Mouse (Mus musculus) intestine, postnatal 0 days (tissue): ENCODE measurements around the gene Krtap31-2. TPM values are rescaled to one million over a fixed set of nuclear protein-coding genes. Genes with fewer than 3 reads are reported as not detected.

Experiments used
- ATAC-seq: fragments of 200-750 bp; cut with Nextera tagmentation; 2 replicates; pipeline ENCODE4 v1.8.0; 2017; ENCODE audit warnings: mild to moderate bottlenecking, moderate TSS enrichment, moderate library complexity
- H3K27ac ChIP-seq: fragments of 300-500 bp; sonication (generic); 2 replicates; pipeline ENCODE4 v1.5.1; 2014; ENCODE audit warnings: mild to moderate bottlenecking, low read depth, low read length, moderate library complexity
- H3K27me3 ChIP-seq: fragments of 300-500 bp; sonication (generic); replicated peaks from 2 replicates; pipeline ENCODE4 v1.6.1; 2014; ENCODE audit warnings: low read length, mixed read lengths; ENCODE audit not compliant: control insufficient read depth, insufficient read depth
- H3K36me3 ChIP-seq: fragments of 300-500 bp; sonication (generic); 2 replicates; pipeline ENCODE4 v1.6.1; 2014; ENCODE audit warnings: mild to moderate bottlenecking, moderate library complexity; ENCODE audit not compliant: control insufficient read depth, insufficient read depth
- H3K4me1 ChIP-seq: fragments of 300-500 bp; sonication (generic); replicated peaks from 2 replicates; pipeline ENCODE4 v1.6.1; 2014; ENCODE audit warnings: antibody characterized with exemption, low read length, mixed read lengths; ENCODE audit not compliant: control insufficient read depth, insufficient read depth
- H3K4me2 ChIP-seq: fragments of 300-500 bp; sonication (generic); replicated peaks from 2 replicates; pipeline ENCODE4 v1.6.1; 2014; ENCODE audit warnings: low read depth, mild to moderate bottlenecking, moderate library complexity
- H3K4me3 ChIP-seq: fragments of 300-500 bp; sonication (generic); 2 replicates; pipeline ENCODE4 v1.5.1; 2014; ENCODE audit warnings: low read depth, low read length
- H3K9ac ChIP-seq: fragments of 300-500 bp; sonication (generic); 2 replicates; pipeline ENCODE4 v1.6.1; 2014; ENCODE audit warnings: mild to moderate bottlenecking, low read depth, low read length
- H3K9me3 ChIP-seq: fragments of 300-500 bp; sonication (generic); 2 replicates; pipeline ENCODE4 v1.6.1; 2016; ENCODE audit warnings: mixed run types; ENCODE audit not compliant: control insufficient read depth
- CTCF ChIP-seq: sonication (generic); IDR thresholded peaks from 2 replicates; pipeline ENCODE4 v1.5.1; 2016; ENCODE audit warnings: low read depth, mild to moderate bottlenecking, control low read depth, antibody characterized with exemption, moderate library complexity
- WGBS: fragments of 180-500 bp; shearing (Covaris S2); extraction: QIAGEN DNeasy Blood & Tissue Kit; methylation state at CpG from one replicate; pipeline ENCODE4 v1.1.7; 2014; 5-methylcytosine and 5-hydroxymethylcytosine counted together
- polyA plus RNA-seq: library from polyadenylated mRNA; unstranded; fragments of >200 nt; fragmentation: Nextera tagmentation; extraction: Ambion mirVana; gene quantifications from 2 replicates; pipeline ENCODE4 v1.2.1, GENCODE M21; 2015

Krtap31-2 gene
- not detected in 2 replicates for polyA plus RNA-seq

DNA sequence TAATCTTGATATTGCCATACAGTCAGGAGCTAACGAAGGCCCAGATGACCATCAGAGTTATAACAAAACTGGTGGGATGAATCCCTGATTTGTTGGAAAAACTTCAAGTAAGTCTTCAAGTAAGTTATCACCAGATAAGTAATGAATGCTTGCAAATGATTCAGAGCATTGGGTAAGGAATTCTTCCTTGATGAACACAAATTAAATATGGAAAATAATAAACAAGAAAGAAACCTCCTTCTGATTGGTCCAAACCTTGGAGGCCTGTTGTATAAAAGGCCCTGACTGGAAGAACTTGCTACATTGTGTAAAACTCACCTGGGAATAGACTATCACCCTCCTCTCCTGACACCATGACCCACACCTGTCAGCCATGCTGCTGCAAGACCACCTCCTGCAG, at the start of gene Krtap31-2:
TSS of gene Krtap31-2 (plus strand) at position 301 of the 400 bp plus-strand sequence.
- Histone ChIP-seq H3K4me3 (no peak within 1 kb of the TSS), H3K9me3 (no peaks in the 10 kb centered on the region), H3K27ac (no peak within 1 kb of the TSS), H3K27me3 (no peaks in the 10 kb centered on the region), H3K4me2 (no peak within 1 kb of the TSS), H3K4me1 (no peaks in the 10 kb centered on the region), H3K36me3 (no peaks in the 10 kb centered on the region), H3K9ac (no peak within 1 kb of the TSS)
- WGBS = 87% methylated on average over 1 of the region's 1 CpGs
- no peak for TF ChIP-seq CTCF
- ATAC-seq = no peak

DNA sequence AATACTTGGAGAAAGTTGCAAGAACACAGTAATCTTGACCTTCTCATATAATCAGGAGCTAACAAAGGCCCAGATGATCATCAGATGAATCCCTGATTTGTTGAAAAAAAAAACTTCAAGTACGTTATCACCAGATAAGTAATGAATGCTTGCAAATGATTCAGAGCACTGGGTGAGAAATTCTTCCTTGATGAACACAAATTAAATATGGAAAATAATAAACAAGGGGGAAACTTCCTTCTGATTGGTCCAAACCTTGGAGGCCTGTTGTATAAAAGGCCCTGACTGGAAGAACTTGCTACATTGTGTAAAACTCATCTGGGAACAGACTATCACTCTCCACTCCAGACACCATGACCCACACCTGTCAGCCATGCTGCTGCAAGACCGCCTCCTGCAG, 28.5 kb upstream of the Krtap31-2 start, which contains the start of gene Krtap31-1:
TSS of gene Krtap31-1 (plus strand) at position 301 of the 400 bp plus-strand sequence.
- no peak for TF ChIP-seq CTCF
- ATAC-seq = no peak
- Histone ChIP-seq H3K27me3 (no peaks in the 10 kb centered on the region), H3K36me3 (no peaks in the 10 kb centered on the region), H3K4me3 (no peak within 1 kb of the TSS), H3K4me2 (no peak within 1 kb of the TSS), H3K9ac (no peak within 1 kb of the TSS), H3K9me3 (no peaks in the 10 kb centered on the region), H3K27ac (no peak within 1 kb of the TSS), H3K4me1 (no peaks in the 10 kb centered on the region)
- WGBS = 72% methylated on average over 2 of the region's 2 CpGs

DNA sequence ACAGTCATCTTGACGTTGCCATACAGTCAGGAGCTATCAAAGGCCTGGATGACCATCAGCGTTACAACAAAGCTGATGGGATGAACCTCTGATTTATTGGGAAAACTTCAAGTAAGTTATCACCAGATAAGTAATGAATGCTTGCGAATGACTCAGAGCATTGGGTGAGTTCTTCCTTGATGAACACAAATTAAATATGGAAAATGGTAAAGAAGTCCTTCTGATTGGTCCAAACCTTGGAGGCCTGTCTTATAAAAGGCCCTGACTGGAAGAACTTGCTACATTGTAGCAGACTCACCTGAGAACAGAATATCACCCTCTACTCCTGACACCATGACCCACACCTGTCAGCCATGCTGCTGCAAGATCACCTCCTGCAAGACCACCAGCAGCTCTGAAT, 21.6 kb upstream of the Krtap31-2 start, which contains the start of gene Gm11565:
TSS of gene Gm11565 (plus strand) at position 301 of the 400 bp plus-strand sequence.
- Histone ChIP-seq H3K27me3 (no peaks in the 10 kb centered on the region), H3K27ac (no peak within 1 kb of the TSS), H3K4me3 (no peak within 1 kb of the TSS), H3K9ac (no peak within 1 kb of the TSS), H3K9me3 (no peaks in the 10 kb centered on the region), H3K36me3 (no peaks in the 10 kb centered on the region), H3K4me2 (no peak within 1 kb of the TSS), H3K4me1 (no peaks in the 10 kb centered on the region)
- 88% methylated on average over 3 of the region's 3 CpGs for WGBS
- TF ChIP-seq CTCF = no peak
- ATAC-seq = no peak

DNA sequence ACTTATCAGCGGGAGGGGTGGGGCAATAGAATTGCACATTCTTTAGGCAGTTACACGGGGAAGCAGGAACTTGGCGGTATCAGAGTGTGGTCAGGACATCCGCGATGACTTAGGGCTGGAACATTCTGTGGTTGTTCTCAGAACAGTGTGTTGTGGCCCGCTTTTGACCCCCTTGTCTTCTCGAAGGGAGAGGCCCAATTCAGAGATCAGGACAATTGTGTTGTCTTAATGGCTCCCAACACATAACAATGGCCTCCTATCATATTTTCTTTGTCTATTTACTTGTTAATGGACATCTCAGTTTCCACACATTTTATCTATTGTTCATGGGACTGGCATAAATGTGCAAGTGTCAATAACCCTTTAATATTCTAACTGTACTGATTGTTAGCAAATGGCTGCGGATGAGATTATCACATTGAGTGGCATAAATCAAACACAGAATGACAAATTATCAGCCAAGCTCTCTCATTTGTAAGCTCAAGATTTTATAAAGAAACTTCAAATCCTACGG, 1.7 kb downstream of the Krtap31-2 start:
- 79% methylated on average over 9 of the region's 9 CpGs for WGBS
- H3K4me3 ChIP-seq = no peak overlapping the region
- H3K9me3 ChIP-seq = no peaks in the 10 kb centered on the region
- no peaks in the 10 kb centered on the region for H3K36me3 ChIP-seq
- no peaks in the 10 kb centered on the region for H3K4me1 ChIP-seq
- no peak for ATAC-seq
- no peak overlapping the region for H3K27ac ChIP-seq
- TF ChIP-seq CTCF = no peak
- H3K4me2 ChIP-seq = no peak overlapping the region
- H3K27me3 ChIP-seq = no peaks in the 10 kb centered on the region
- no peak overlapping the region for H3K9ac ChIP-seq

DNA sequence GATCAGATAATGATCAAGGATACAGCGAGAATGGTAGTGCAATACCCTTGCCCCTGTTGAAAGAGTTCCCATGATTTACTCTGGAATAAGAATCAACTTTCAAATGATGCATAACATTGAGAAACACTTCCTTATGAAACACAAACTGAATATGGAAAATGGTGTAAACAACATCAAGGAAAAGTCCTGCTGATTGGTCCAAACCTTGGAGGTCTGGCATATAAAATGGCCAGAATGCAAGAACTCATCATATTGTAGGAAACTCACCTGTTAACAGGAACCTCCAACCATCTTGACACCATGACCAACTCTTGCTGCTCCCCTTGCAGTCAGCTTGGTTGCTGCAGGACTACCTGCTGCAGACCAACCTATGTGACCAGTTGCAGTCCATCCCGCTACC, 12.1 kb downstream of the Krtap31-2 start, which contains the start of gene Krtap9-5:
TSS of gene Krtap9-5 (plus strand) at position 301 of the 400 bp plus-strand sequence.
- H3K4me1 ChIP-seq = no peaks in the 10 kb centered on the region
- no peak within 1 kb of the TSS for H3K4me2 ChIP-seq
- 85% methylated on average over 2 of the region's 2 CpGs for WGBS
- H3K27me3 ChIP-seq = no peaks in the 10 kb centered on the region
- no peak within 1 kb of the TSS for H3K9ac ChIP-seq
- no peak for TF ChIP-seq CTCF
- no peak within 1 kb of the TSS for H3K4me3 ChIP-seq
- ATAC-seq = no peak
- H3K9me3 ChIP-seq = no peaks in the 10 kb centered on the region
- no peak within 1 kb of the TSS for H3K27ac ChIP-seq
- no peaks in the 10 kb centered on the region for H3K36me3 ChIP-seq

DNA sequence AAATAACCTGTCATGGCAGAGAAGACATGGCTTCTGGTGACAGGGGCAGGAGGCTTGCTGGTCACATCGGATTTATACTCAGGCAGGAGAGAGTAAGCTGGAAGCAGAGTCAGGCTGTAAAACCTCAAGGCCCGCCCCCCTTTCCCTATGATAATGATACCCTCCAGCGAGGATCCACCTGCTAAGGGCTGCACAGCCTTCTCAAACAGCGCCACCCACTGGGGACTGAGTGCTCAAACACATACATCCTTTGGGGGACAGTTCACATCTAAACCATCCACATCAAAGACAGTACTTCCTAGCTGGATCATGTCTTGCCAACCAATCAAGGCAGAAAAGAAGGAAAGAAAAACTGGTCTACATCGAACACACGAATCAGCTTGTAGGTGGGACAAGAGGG, 28.1 kb downstream of the Krtap31-2 start:
- no peak overlapping the region for H3K9ac ChIP-seq
- no peak overlapping the region for H3K4me2 ChIP-seq
- H3K27me3 ChIP-seq = no peaks in the 10 kb centered on the region
- ATAC-seq = no peak
- no peaks in the 10 kb centered on the region for H3K36me3 ChIP-seq
- H3K4me1 ChIP-seq = no peaks in the 10 kb centered on the region
- no peak overlapping the region for H3K4me3 ChIP-seq
- H3K27ac ChIP-seq = no peak overlapping the region
- 55% methylated on average over 6 of the region's 6 CpGs for WGBS
- peak; percentile 44; the same call in 1 of the 2 replicates for TF ChIP-seq CTCF
- H3K9me3 ChIP-seq = no peaks in the 10 kb centered on the region
